Mouse (Mus musculus): ENCODE results near the gene Gm7995. TPM values are rescaled to one million over a fixed set of nuclear protein-coding genes. Genes with fewer than 3 reads are reported as not detected.
"Not testable (repeated sequence)": the region's sequence is repeated elsewhere in the genome, so short reads cannot be mapped to it uniquely, and the experiment has no call there.

Gm7995 gene
- polyA plus RNA-seq (2012; rRNA removed) = not detected in 2 replicates

GRCm38 (mm10) chr14:42309910-42310309, at the start of gene Gm7995:
TSS of gene Gm7995 (plus strand) at chr14:42310210.
- not testable (repeated sequence) for H3K4me3 ChIP-seq (ENCODE audit: low read depth, low read length); H3K27me3 ChIP-seq (ENCODE audit: control insufficient read depth, insufficient read depth, low read length); H3K27ac ChIP-seq (ENCODE audit: insufficient read depth, low read depth, low read length); H3K4me1 ChIP-seq (ENCODE audit: control insufficient read depth, insufficient read depth, insufficient read length, low read length); H3K36me3 ChIP-seq (ENCODE audit: control insufficient read depth, insufficient read depth, low read length)
- no CpG with 5 or more reads among the region's 1 CpGs for WGBS

- H3K27ac ChIP-seq (ENCODE audit: insufficient read depth, low read depth, low read length); H3K4me3 ChIP-seq (ENCODE audit: low read depth, low read length); H3K27me3 ChIP-seq (ENCODE audit: control insufficient read depth, insufficient read depth, low read length); H3K4me1 ChIP-seq (ENCODE audit: control insufficient read depth, insufficient read depth, insufficient read length, low read length); H3K36me3 ChIP-seq (ENCODE audit: control insufficient read depth, insufficient read depth, low read length): not testable (repeated sequence)
- 57% methylated on average over 1 of the region's 3 CpGs for WGBS
Measured at GRCm38 (mm10) chr14:42297258-42297657, 12.8 kb upstream of the Gm7995 start, which contains the start of gene Gm9611. TSS of gene Gm9611 (minus strand) at chr14:42297358.

Other genes starting within 250 kb of the Gm7995 start
- gene Gm7951, start 192.8 kb upstream of the Gm7995 start, polyA plus RNA-seq (2012; rRNA removed) = not detected in 2 replicates
- gene Gm17027, start 147.6 kb upstream of the Gm7995 start, polyA plus RNA-seq (2012; rRNA removed) = not detected in 2 replicates
- not detected in 2 replicates for gene Gm3573, start 119.4 kb upstream of the Gm7995 start, polyA plus RNA-seq (2012; rRNA removed)
- not detected in 2 replicates for gene Gm17026, start 50.2 kb upstream of the Gm7995 start, polyA plus RNA-seq (2012; rRNA removed)
- not detected in 2 replicates for gene Gm9611, start 12.9 kb upstream of the Gm7995 start, polyA plus RNA-seq (2012; rRNA removed)
- gene Gm8005, start 129.5 kb downstream of the Gm7995 start, polyA plus RNA-seq (2012; rRNA removed) = not detected in 2 replicates
- gene Gm8011, start 153.7 kb downstream of the Gm7995 start, polyA plus RNA-seq (2012; rRNA removed) = not detected in 2 replicates
- not detected in 2 replicates for gene Gm8020, start 192.1 kb downstream of the Gm7995 start, polyA plus RNA-seq (2012; rRNA removed)
- gene Gm8024, start 214.1 kb downstream of the Gm7995 start, polyA plus RNA-seq (2012; rRNA removed) = not detected in 2 replicates